23 mouse cellular contexts compared by ENCODE assay signal in genomic region chr6:113141389-113142094, GRCm38 (mm10). TPM values are rescaled to one million over a fixed set of nuclear protein-coding genes. Genes with fewer than 3 reads are reported as not detected.
DNase-seq lines count a peak whose midpoint lies in the region; ATAC-seq and TF ChIP-seq lines count a peak whose summit lies in the region.
"Had no signal": no experiment of that assay in that cellular context is flagged by ENCODE, and none has a peak within 500 bp of the region (broad histone marks: within the 10 kb centered on the region; RNA-seq: fewer than 3 reads in every experiment).

No protein-coding gene starts in this region.

- H3K9ac ChIP-seq in liver, adult 2 months (ENCODE audit: low read depth, low read length), result peak overlapping the region; percentile 44; the same call in 1 of the 2 replicates
- H3K9ac ChIP-seq in kidney, embryonic 15.5 days, result no peak overlapping the region
- no peak overlapping the region for H3K9ac ChIP-seq in liver, embryonic 14.5 days (replicated peaks)
- H3K9ac ChIP-seq in stomach, postnatal 0 days (ENCODE audit: low read length), result no peak overlapping the region
- H3K9ac ChIP-seq: heart, embryonic 13.5 days; neural tube, embryonic 12.5 days had no signal

- H3K79me2 ChIP-seq in liver, adult 2 months (ENCODE audit: control insufficient read depth, insufficient read depth, low read length), result no peaks in the 10 kb centered on the region; the same call in 1 of the 2 replicates

- peaks cover 36% of the 10 kb centered on the region for H3K36me3 ChIP-seq in liver, adult 2 months (ENCODE audit: control insufficient read depth, insufficient read depth, low read length)
- H3K36me3 ChIP-seq in kidney, embryonic 15.5 days, result peaks cover 85% of the 10 kb centered on the region
- peaks cover 44% of the 10 kb centered on the region for H3K36me3 ChIP-seq in liver, embryonic 14.5 days (replicated peaks; ENCODE audit: control insufficient read depth, insufficient read depth, low read depth)
- H3K36me3 ChIP-seq in stomach, postnatal 0 days (ENCODE audit: control insufficient read depth, insufficient read depth, low read length), result peaks cover 27% of the 10 kb centered on the region

- peak overlapping the region; percentile 70 for H3K27ac ChIP-seq in liver, adult 2 months (replicated peaks; ENCODE audit: insufficient read depth, low read depth, low read length)
- peak overlapping the region; percentile 71 for H3K27ac ChIP-seq in kidney, embryonic 15.5 days
- no peak overlapping the region for H3K27ac ChIP-seq in liver, embryonic 14.5 days
- no peak overlapping the region for H3K27ac ChIP-seq in stomach, postnatal 0 days (replicated peaks)
- H3K27ac ChIP-seq: heart, embryonic 13.5 days; neural tube, embryonic 12.5 days had no signal

- H3K9me3 ChIP-seq in kidney, embryonic 15.5 days (replicated peaks), result no peaks in the 10 kb centered on the region
- H3K9me3 ChIP-seq in liver, embryonic 14.5 days (ENCODE audit: control insufficient read depth, low read length), result no peaks in the 10 kb centered on the region
- H3K9me3 ChIP-seq in stomach, postnatal 0 days (ENCODE audit: control insufficient read depth, low read length), result no peaks in the 10 kb centered on the region
- H3K9me3 ChIP-seq: heart, embryonic 13.5 days; neural tube, embryonic 12.5 days had no signal

- H3K27me3 ChIP-seq in liver, adult 2 months (ENCODE audit: control insufficient read depth, insufficient read depth, low read length), result no peaks in the 10 kb centered on the region
- no peaks in the 10 kb centered on the region for H3K27me3 ChIP-seq in kidney, embryonic 15.5 days
- H3K27me3 ChIP-seq in liver, embryonic 14.5 days (ENCODE audit: control insufficient read depth, insufficient read depth, low read length), result no peaks in the 10 kb centered on the region
- no peaks in the 10 kb centered on the region for H3K27me3 ChIP-seq in stomach, postnatal 0 days (ENCODE audit: control insufficient read depth, insufficient read depth, low read length)
- H3K27me3 ChIP-seq: heart, embryonic 13.5 days; neural tube, embryonic 12.5 days; Patski had no signal

- TF ChIP-seq EP300 in liver, embryonic 14.5 days (IDR thresholded peaks at IDR 0.05; ENCODE audit: low read depth), result no peak
- no peak for TF ChIP-seq EP300 in stomach, postnatal 0 days (optimal IDR thresholded peaks at IDR 0.05)

- WGBS in liver, adult 2 months, result 3% methylated on average over 1 of the region's 1 CpGs
- WGBS in kidney, embryonic 15.5 days, result 64% methylated on average over 1 of the region's 1 CpGs
- 60% methylated on average over 1 of the region's 1 CpGs for WGBS in liver, embryonic 14.5 days (ENCODE audit: insufficient replicate concordance)
- WGBS in stomach, postnatal 0 days, result 33% methylated on average over 1 of the region's 1 CpGs

- H3K4me2 ChIP-seq in kidney, embryonic 15.5 days, result peak overlapping the region; percentile 45
- H3K4me2 ChIP-seq in liver, embryonic 14.5 days (ENCODE audit: low read depth), result peak overlapping the region; percentile 35
- H3K4me2 ChIP-seq in stomach, postnatal 0 days (replicated peaks; ENCODE audit: low read depth), result no peak overlapping the region; the same call in 1 of the 2 replicates
- H3K4me2 ChIP-seq: heart, embryonic 13.5 days; neural tube, embryonic 12.5 days had no signal

- peak overlapping the region; percentile 25 for H3K4me3 ChIP-seq in liver, adult 2 months (ENCODE audit: insufficient read depth, low read depth, low read length)
- H3K4me3 ChIP-seq in kidney, embryonic 15.5 days (replicated peaks), result no peak overlapping the region
- H3K4me3 ChIP-seq in liver, embryonic 14.5 days (ENCODE audit: insufficient read depth in 1 of 2, low read depth in 2 of 2, low read length in 2 of 2), result no peak overlapping the region
- H3K4me3 ChIP-seq in stomach, postnatal 0 days (ENCODE audit: low read depth, low read length), result no peak overlapping the region
- H3K4me3 ChIP-seq: erythroblast, embryonic 14.5 days; heart, embryonic 13.5 days; neural tube, embryonic 12.5 days had no signal

- TF ChIP-seq POLR2A in liver, adult 2 months (IDR thresholded peaks at IDR 0.05; ENCODE audit: extremely low read depth, insufficient read depth, low read length), result no peak

- ATAC-seq in kidney, embryonic 15.5 days (replicated peaks; ENCODE audit: low FRiP score), result 0 out of 2 replicates have a peak, but pooled peaks have one; percentile 33
- no peak for ATAC-seq in liver, embryonic 14.5 days (ENCODE audit: insufficient read depth)
- ATAC-seq in stomach, postnatal 0 days (ENCODE audit: low FRiP score, low TSS enrichment), result peak; percentile 58
- ATAC-seq: activated CD4-positive, CD25-positive, alpha-beta regulatory T cell, adult 4 months; forebrain, embryonic 14.5 days; inflammation-experienced regulatory T-cells, adult 6 months; Patski had no signal

- TF ChIP-seq CTCF in liver, adult 2 months (IDR thresholded peaks at IDR 0.05; ENCODE audit: low read depth, low read length), result no peak
- TF ChIP-seq CTCF in liver, embryonic 14.5 days (IDR thresholded peaks at IDR 0.05; ENCODE audit: low read depth), result no peak
- TF ChIP-seq CTCF in stomach, postnatal 0 days (IDR thresholded peaks at IDR 0.05; ENCODE audit: low read depth), result no peak

- H3K4me1 ChIP-seq in liver, adult 2 months (ENCODE audit: control insufficient read depth, insufficient read depth, low read length), result peaks cover 23% of the 10 kb centered on the region; the same call in 1 of the 2 replicates
- H3K4me1 ChIP-seq in kidney, embryonic 15.5 days, result peaks cover 10% of the 10 kb centered on the region; the same call in 1 of the 2 replicates
- no peaks in the 10 kb centered on the region for H3K4me1 ChIP-seq in liver, embryonic 14.5 days (replicated peaks; ENCODE audit: control insufficient read depth in 2 of 2, insufficient read depth in 2 of 2, low read length in 1 of 2)
- H3K4me1 ChIP-seq in stomach, postnatal 0 days (replicated peaks; ENCODE audit: control insufficient read depth, insufficient read depth), result no peaks in the 10 kb centered on the region
- H3K4me1 ChIP-seq: heart, embryonic 13.5 days; neural tube, embryonic 12.5 days had no signal

- peak; percentile 93 for DNase-seq in liver, adult 2 months (ENCODE audit: extremely low read depth, low read depth, low spot score)
- DNase-seq in liver, result no peak
- DNase-seq in liver, embryonic 14.5 days (ENCODE audit: low read depth in 3 of 3, low spot score in 3 of 3), result no peak
- peak; percentile 27 for DNase-seq in stomach, postnatal 0 days (ENCODE audit: low spot score)
- no peak for DNase-seq in thymus, postnatal 10 days (ENCODE audit: low spot score in 2 of 2)
- DNase-seq in heart, adult 8-10 months (ENCODE audit: low spot score), result no peak
- no peak for DNase-seq in heart, adult 11 months
- DNase-seq: adrenal gland, postnatal 25 days; B cell, adult 2 months; cerebellum, adult 2 months; layer of hippocampus, postnatal 36 days; lung, adult 18-20 months; right cerebral cortex, postnatal 14 days; thymus, adult 2 months had no signal

RNA-seq across cellular contexts. Expression of gene Lhfpl4, which starts 53.6 kb away (rescaled TPM):
- 0.07 TPM in 1 of 2 replicates, not detected in the other for total RNA-seq in liver, adult 2 months (2014; rRNA removed)
- 0.02 TPM in 1 of 2 replicates, not detected in the other for polyA plus RNA-seq in liver, adult 2 months (2012; rRNA removed)
- 0.64 and 1.00 TPM in 2 replicates for polyA plus RNA-seq in kidney, embryonic 15.5 days (2015; fragmentation: Nextera tagmentation; extraction: Ambion mirVana)
- polyA plus RNA-seq in liver, embryonic 14.5 days (2012; rRNA removed), result 0.06 TPM in 1 of 2 replicates, not detected in the other
- polyA plus RNA-seq in liver, embryonic 14.5 days (2014; fragmentation: Nextera tagmentation; extraction: Ambion mirVana), result 0.13 TPM in 1 of 2 replicates, not detected in the other
- 0.84 and 0.93 TPM in 2 replicates for polyA plus RNA-seq in stomach, postnatal 0 days (2015; fragmentation: Nextera tagmentation; extraction: Ambion mirVana)
- under 1 TPM; 0.29 to 0.59 (median 0.32) TPM for total RNA-seq in heart, adult 8-10 months (2022)
- total RNA-seq: hematopoietic stem cell, adult 5-6 weeks had no signal

Comparison
In these comparisons a context has a peak if more than half of its experiments do, and no peak if none do; other contexts are left out.
1. DNase-seq: peak in liver, adult 2 months (single experiment) and stomach, postnatal 0 days (single experiment); none in liver (single experiment), liver, embryonic 14.5 days (0 of 3), thymus, postnatal 10 days (0 of 2), heart, adult 8-10 months (single experiment) and heart, adult 11 months (single experiment).
2. H3K27ac ChIP-seq: peak in liver, adult 2 months (single experiment) and kidney, embryonic 15.5 days (single experiment); none in liver, embryonic 14.5 days (single experiment) and stomach, postnatal 0 days (single experiment).